Mouse (Mus musculus) hindbrain, embryonic 15.5 days (tissue): ENCODE results near the gene Cfap65. TPM values are rescaled to one million over a fixed set of nuclear protein-coding genes. Genes with fewer than 3 reads are reported as not detected.

ENCODE experiments used
- ATAC-seq: fragments of 200-750 bp; cut with Nextera tagmentation; 2 replicates; pipeline ENCODE4 v1.8.0; 2017; ENCODE audit warnings: low read depth, moderate number of reproducible peaks, moderate TSS enrichment; ENCODE audit not compliant: low FRiP score
- H3K27ac ChIP-seq: fragments of 300-500 bp; sonication (generic); replicated peaks from 2 replicates; pipeline ENCODE4 v1.5.1; 2015; ENCODE audit warnings: mild to moderate bottlenecking, inconsistent platforms
- H3K27me3 ChIP-seq: fragments of 300-500 bp; sonication (generic); 2 replicates; pipeline ENCODE4 v1.6.1; 2015; ENCODE audit warnings: control low read depth, inconsistent platforms
- H3K36me3 ChIP-seq: fragments of 300-500 bp; sonication (generic); 2 replicates; pipeline ENCODE4 v1.6.1; 2015; ENCODE audit warnings: control low read depth, inconsistent platforms
- H3K4me1 ChIP-seq: fragments of 300-500 bp; sonication (generic); replicated peaks from 2 replicates; pipeline ENCODE4 v1.6.1; 2015; ENCODE audit warnings: control low read depth, inconsistent platforms
- H3K4me2 ChIP-seq: fragments of 300-500 bp; sonication (generic); 2 replicates; pipeline ENCODE4 v1.6.1; 2015; ENCODE audit warnings: moderate library complexity, mild to moderate bottlenecking, inconsistent platforms
- H3K4me3 ChIP-seq: fragments of 300-500 bp; sonication (generic); 2 replicates; pipeline ENCODE4 v1.5.1; 2015; ENCODE audit warnings: mild to moderate bottlenecking, inconsistent platforms
- H3K9ac ChIP-seq: fragments of 300-500 bp; sonication (generic); 2 replicates; pipeline ENCODE4 v1.6.1; 2015; ENCODE audit warnings: inconsistent platforms
- H3K9me3 ChIP-seq: fragments of 300-500 bp; sonication (generic); 2 replicates; pipeline ENCODE4 v1.6.1; 2016; ENCODE audit warnings: control low read depth, inconsistent platforms
- WGBS: fragments of 180-500 bp; shearing (Covaris S2); methylation state at CpG from one replicate; pipeline ENCODE4 v1.1.7; 2015; 5-methylcytosine and 5-hydroxymethylcytosine counted together
- polyA plus RNA-seq: library from polyadenylated mRNA; unstranded; fragments of >200 nt; fragmentation: Nextera tagmentation; extraction: Ambion mirVana; gene quantifications from 2 replicates; pipeline ENCODE4 v1.2.1, GENCODE M21; 2015

The Cfap65 gene
- polyA plus RNA-seq, 1 experiment from 2014 or later: 1.2 TPM

DNA sequence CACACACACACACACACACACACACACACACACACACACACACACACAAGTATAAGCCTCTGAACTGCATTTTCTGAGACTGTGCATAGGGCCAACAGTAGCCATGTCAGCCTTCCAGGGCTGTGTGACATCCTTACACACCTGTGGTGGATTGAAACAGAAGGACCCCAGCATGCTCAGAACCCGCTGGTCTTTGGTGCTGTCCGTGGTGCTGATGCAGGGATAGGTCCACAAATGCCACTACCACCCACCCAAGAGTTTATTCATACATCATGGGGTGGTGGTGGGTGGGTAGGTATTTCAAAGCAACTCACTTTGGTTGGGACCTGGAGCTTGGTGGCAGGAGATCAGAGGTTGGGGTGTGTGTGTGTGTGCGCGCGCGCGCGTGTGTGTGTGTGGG, 43.9 kb downstream of the Cfap65 start:
- Histone ChIP-seq H3K27ac (no peak overlapping the region), H3K9me3 (no peaks in the 10 kb centered on the region), H3K4me2 (no peak overlapping the region), H3K9ac (no peak overlapping the region), H3K36me3 (no peaks in the 10 kb centered on the region), H3K4me1 (peaks cover 19% of the 10 kb centered on the region), H3K27me3 (peaks cover 91% of the 10 kb centered on the region), H3K4me3 (no peak overlapping the region)
- no peak for ATAC-seq
- WGBS: 0% methylated on average over 4 of the region's 8 CpGs

DNA sequence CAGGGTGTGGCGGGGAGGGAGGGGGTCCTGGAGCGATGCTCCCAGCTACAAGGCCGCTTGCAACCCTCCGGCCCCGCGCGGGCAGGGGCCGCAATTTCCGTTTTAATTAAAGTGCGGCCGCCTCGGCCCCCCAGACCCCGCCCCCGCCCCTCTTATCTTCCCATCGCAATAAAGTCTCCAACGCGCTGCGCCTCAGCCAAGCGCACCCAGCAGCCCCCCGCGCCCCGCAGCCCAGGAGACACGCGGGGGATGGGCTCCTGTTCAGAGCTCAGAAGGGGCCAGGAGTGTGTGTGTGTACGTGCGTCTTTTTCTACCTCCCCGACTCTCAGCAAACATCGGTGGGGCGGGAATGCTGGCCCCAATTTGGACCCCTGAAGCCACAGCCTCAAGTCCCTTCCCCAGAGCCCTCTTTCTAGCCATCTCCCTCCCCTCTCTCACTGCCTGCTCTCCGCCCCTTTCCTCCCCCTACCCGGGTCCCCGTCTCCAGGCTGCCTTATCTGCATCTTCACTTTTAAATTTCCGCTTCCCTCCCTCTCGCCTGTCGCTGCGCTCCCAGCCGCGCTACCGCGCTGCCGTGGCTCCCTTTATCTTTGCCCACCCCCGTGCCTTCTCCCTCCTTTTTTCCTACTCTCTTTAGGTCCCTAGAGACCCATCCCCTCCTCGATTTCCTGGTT, 49.9 kb downstream of the Cfap65 start, which contains the start of gene Fev:
Fev (minus strand) TSS at position 51 of the 674 bp plus-strand sequence.
- Histone ChIP-seq H3K27ac (no peak within 1 kb of the TSS), H3K9ac (0 out of 2 replicates have a peak within 1 kb of the TSS, but pooled peaks have one; percentile 27), H3K27me3 (peaks cover 93% of the 10 kb centered on the region), H3K4me2 (peak within 1 kb of the TSS; percentile 48), H3K4me1 (peaks cover 37% of the 10 kb centered on the region), H3K9me3 (no peaks in the 10 kb centered on the region), H3K4me3 (peak within 1 kb of the TSS; percentile 23), H3K36me3 (no peaks in the 10 kb centered on the region)
- WGBS: under 1% methylated on average over 29 of the region's 43 CpGs
- ATAC-seq: no peak

- H3K4me1 ChIP-seq: peaks cover 37% of the 10 kb centered on the region
- peak overlapping the region; percentile 48 for H3K4me2 ChIP-seq
- no peak overlapping the region for H3K27ac ChIP-seq
- ATAC-seq: no peak
- H3K9ac ChIP-seq: 0 out of 2 replicates have a peak overlapping the region, but pooled peaks have one; percentile 27
- peak overlapping the region; percentile 23 for H3K4me3 ChIP-seq
- H3K27me3 ChIP-seq: peaks cover 86% of the 10 kb centered on the region
- under 1% methylated on average over 57 of the region's 57 CpGs for WGBS
- no peaks in the 10 kb centered on the region for H3K36me3 ChIP-seq
- no peaks in the 10 kb centered on the region for H3K9me3 ChIP-seq
Measured at GRCm38 (mm10) chr1:74884196-74885141, 50.9 kb downstream of the Cfap65 start.

DNA sequence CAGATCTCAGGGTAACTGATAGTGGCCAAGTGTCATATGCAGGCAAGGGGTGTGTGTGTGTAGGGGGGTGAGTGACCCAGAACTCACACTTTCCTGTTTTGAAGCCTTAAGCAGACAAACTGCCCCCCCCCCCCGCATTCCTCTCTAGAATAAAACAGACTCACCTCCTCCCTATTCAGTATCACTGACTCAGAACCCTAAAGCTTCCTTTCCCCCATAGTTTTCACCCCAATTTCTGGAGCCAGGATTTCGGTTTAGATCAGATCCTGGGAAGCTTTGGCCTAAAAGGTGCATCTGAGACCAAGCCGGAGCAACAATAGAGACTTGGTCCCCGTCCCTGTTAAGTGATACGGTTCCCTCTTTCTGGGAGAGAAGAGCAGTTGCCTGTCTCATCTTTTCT, 52.0 kb downstream of the Cfap65 start:
- 0 out of 2 replicates have a peak overlapping the region, but pooled peaks have one; percentile 87 for H3K4me2 ChIP-seq
- no peak for ATAC-seq

GRCm38 (mm10) chr1:74882828-74883227, 52.6 kb downstream of the Cfap65 start:
- H3K27me3 ChIP-seq: peaks cover 84% of the 10 kb centered on the region
- WGBS: 4% methylated on average over 8 of the region's 8 CpGs
- no peak overlapping the region for H3K9ac ChIP-seq
- H3K27ac ChIP-seq: no peak overlapping the region
- peaks cover 37% of the 10 kb centered on the region for H3K4me1 ChIP-seq
- no peaks in the 10 kb centered on the region for H3K36me3 ChIP-seq
- peak overlapping the region; percentile 42; the same call in 1 of the 2 replicates for H3K4me3 ChIP-seq
- H3K4me2 ChIP-seq: peak overlapping the region; percentile 87
- ATAC-seq: no peak
- H3K9me3 ChIP-seq: no peaks in the 10 kb centered on the region

More for the DNA sequence above, 52.0 kb downstream of the Cfap65 start:
- H3K27ac ChIP-seq: no peak overlapping the region
- H3K36me3 ChIP-seq: no peaks in the 10 kb centered on the region
- H3K4me1 ChIP-seq: peaks cover 37% of the 10 kb centered on the region
- no peaks in the 10 kb centered on the region for H3K9me3 ChIP-seq
- H3K27me3 ChIP-seq: peaks cover 90% of the 10 kb centered on the region
- 9% methylated on average over 5 of the region's 5 CpGs for WGBS
- no peak overlapping the region for H3K9ac ChIP-seq
- no peak overlapping the region for H3K4me3 ChIP-seq

- peak overlapping the region; percentile 87 for H3K4me2 ChIP-seq
- under 1% methylated on average over 69 of the region's 74 CpGs for WGBS
- H3K36me3 ChIP-seq: no peaks in the 10 kb centered on the region
- ATAC-seq: no peak
- peak overlapping the region; percentile 42 for H3K4me3 ChIP-seq
- H3K4me1 ChIP-seq: peaks cover 37% of the 10 kb centered on the region
- peak overlapping the region; percentile 31; the same call in 1 of the 2 replicates for H3K9ac ChIP-seq
- H3K27ac ChIP-seq: no peak overlapping the region
- no peaks in the 10 kb centered on the region for H3K9me3 ChIP-seq
- peaks cover 78% of the 10 kb centered on the region for H3K27me3 ChIP-seq
Measured at GRCm38 (mm10) chr1:74882055-74882734, 53.2 kb downstream of the Cfap65 start.

DNA sequence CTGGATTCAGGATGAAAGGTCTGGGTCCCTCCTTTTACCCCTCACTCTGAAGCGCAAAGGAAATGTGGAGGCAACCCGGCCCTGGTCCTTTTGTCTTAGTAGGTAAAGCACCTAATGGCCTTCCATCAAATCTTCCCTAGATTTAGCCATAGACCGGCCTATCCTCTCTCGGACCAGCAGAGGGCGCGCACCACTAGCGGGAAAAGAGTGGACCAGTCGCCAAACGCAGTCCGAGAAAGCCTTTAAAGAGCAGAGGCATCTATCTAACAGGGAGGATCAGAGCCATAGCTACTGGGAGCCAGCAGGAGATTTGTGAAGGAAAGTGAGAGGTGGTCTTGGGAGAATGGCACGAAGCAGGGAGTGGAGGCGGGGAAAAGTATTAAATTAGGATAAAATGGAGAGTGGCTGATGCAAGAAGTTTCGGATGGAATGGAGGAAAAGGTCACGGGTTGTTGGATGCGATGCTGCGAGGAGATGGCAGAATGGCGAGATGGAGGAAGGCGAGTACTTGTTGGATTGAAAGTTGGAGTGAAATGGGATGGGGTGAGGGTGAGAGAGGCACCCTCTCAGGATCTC, 54.5 kb downstream of the Cfap65 start:
- 2% methylated on average over 18 of the region's 18 CpGs for WGBS
- peak overlapping the region; percentile 16 for H3K4me3 ChIP-seq
- no peak overlapping the region for H3K27ac ChIP-seq
- no peaks in the 10 kb centered on the region for H3K9me3 ChIP-seq
- peaks cover 73% of the 10 kb centered on the region for H3K27me3 ChIP-seq
- no peak overlapping the region for H3K9ac ChIP-seq
- ATAC-seq: no peak
- H3K4me1 ChIP-seq: peaks cover 35% of the 10 kb centered on the region
- H3K4me2 ChIP-seq: peak overlapping the region; percentile 42
- H3K36me3 ChIP-seq: no peaks in the 10 kb centered on the region

GRCm38 (mm10) chr1:74877199-74877598, 58.2 kb downstream of the Cfap65 start:
- no peak for ATAC-seq
- Histone ChIP-seq H3K27me3 (peaks cover 39% of the 10 kb centered on the region), H3K4me2 (no peak overlapping the region), H3K36me3 (no peaks in the 10 kb centered on the region), H3K9ac (no peak overlapping the region), H3K4me1 (peaks cover 11% of the 10 kb centered on the region), H3K27ac (no peak overlapping the region), H3K4me3 (no peak overlapping the region), H3K9me3 (no peaks in the 10 kb centered on the region)
- 59% methylated on average over 3 of the region's 3 CpGs for WGBS

DNA sequence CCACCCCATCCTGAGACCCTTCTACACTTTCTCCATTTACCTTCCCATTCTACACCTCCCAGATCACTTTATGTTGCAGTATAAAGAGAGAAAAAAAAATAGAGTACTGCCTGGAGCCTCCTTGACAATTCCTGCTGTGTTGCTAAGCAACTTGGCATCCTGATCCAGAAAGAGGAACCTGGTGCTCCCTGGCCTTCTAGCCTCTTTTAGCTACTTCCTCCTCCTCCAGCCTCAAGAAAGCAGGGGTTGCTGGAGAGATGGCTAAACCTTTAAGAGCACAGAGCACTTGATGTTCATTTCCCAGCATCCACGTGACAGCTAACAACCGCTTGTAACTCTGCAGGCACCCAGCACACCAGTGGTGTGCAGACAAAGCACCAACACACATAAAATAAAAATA, 63.2 kb downstream of the Cfap65 start:
- no peak overlapping the region for H3K4me3 ChIP-seq
- H3K27me3 ChIP-seq: 0 out of 2 replicates have a peak, but pooled peaks cover 9% of the 10 kb centered on the region
- no peak overlapping the region for H3K4me2 ChIP-seq
- H3K36me3 ChIP-seq: no peaks in the 10 kb centered on the region
- no peak overlapping the region for H3K9ac ChIP-seq
- no peak for ATAC-seq
- 60% methylated on average over 2 of the region's 2 CpGs for WGBS
- H3K27ac ChIP-seq: no peak overlapping the region
- no peaks in the 10 kb centered on the region for H3K9me3 ChIP-seq
- H3K4me1 ChIP-seq: no peaks in the 10 kb centered on the region

- H3K4me2 ChIP-seq: no peak overlapping the region
- no peak for ATAC-seq
Measured at GRCm38 (mm10) chr1:74861783-74862182, 73.6 kb downstream of the Cfap65 start.

GRCm38 (mm10) chr1:74859223-74859984, 76.0 kb downstream of the Cfap65 start:
- no peaks in the 10 kb centered on the region for H3K36me3 ChIP-seq
- H3K9me3 ChIP-seq: no peaks in the 10 kb centered on the region
- peak overlapping the region; percentile 88; the same call in 1 of the 2 replicates for H3K4me3 ChIP-seq
- H3K27me3 ChIP-seq: no peaks in the 10 kb centered on the region
- 31% methylated on average over 6 of the region's 6 CpGs for WGBS
- H3K4me1 ChIP-seq: peaks cover 34% of the 10 kb centered on the region
- H3K4me2 ChIP-seq: peak overlapping the region; percentile 82
- no peak for ATAC-seq
- H3K9ac ChIP-seq: 0 out of 2 replicates have a peak overlapping the region, but pooled peaks have one; percentile 45
- no peak overlapping the region for H3K27ac ChIP-seq

More at GRCm38 (mm10) chr1:74861783-74862182, 73.6 kb downstream of the Cfap65 start:
- Histone ChIP-seq H3K9me3 (no peaks in the 10 kb centered on the region), H3K4me1 (peaks cover 25% of the 10 kb centered on the region), H3K4me3 (no peak overlapping the region), H3K27me3 (no peaks in the 10 kb centered on the region), H3K9ac (no peak overlapping the region), H3K27ac (no peak overlapping the region), H3K36me3 (no peaks in the 10 kb centered on the region)
